Mouse (Mus musculus) stomach, postnatal 0 days (tissue): ENCODE measurements at regions not wholly inside any gene's neighbourhood (a gene's known extent, or its start where the extent isn't known, plus 50 kb on each side); places are given as distances from the start of the nearest gene placed in this dataset.

ENCODE experiments used
- CTCF ChIP-seq: IDR thresholded peaks from 2 replicates; pipeline ENCODE4 v1.5.1; 2016; ENCODE audit warnings: antibody characterized with exemption, low read depth, mild to moderate bottlenecking, moderate library complexity
- EP300 ChIP-seq: optimal IDR thresholded peaks from 2 replicates; pipeline ENCODE3; 2016; ENCODE audit warnings: antibody characterized with exemption

DNA sequence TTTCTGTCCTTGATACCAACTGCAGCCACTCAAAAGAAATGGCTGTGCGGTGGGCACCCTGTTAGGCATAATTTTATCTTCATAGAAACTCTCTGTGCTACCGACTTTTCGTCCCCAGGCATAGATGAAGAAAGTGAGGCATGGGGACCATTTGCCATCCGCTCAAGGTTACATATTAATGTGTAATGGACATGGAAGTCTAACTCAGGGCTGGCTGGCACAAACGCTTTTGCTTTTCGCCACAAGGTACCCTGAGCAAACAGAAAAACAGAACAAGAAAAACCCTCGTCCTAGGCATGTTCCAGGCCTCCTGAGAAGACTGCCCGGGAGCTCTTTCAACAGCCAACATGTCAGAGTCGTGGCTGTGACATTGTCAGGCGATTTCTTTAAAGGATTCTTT is 121.0 kb upstream of the Smyd2 start:
- TF ChIP-seq CTCF (no peak), EP300 (no peak)
